In genomic region chr3:53561813-53562212, GRCm38 (mm10) we compare ENCODE assay signal across 16 mouse cellular contexts.
A peak's percentile ranks its signal among the peaks of the same experiment; 100 is the strongest.
DNase-seq lines count a peak whose midpoint lies in the region; ATAC-seq and TF ChIP-seq lines count a peak whose summit lies in the region.
"Had no signal": no experiment of that assay in that cellular context is flagged by ENCODE, and none has a peak within 500 bp of the region (broad histone marks: within the 10 kb centered on the region; RNA-seq: fewer than 3 reads in every experiment).

No protein-coding gene starts in this region.

- TF ChIP-seq CTCF in hindbrain, postnatal 0 days (IDR thresholded peaks at IDR 0.05; ENCODE audit: low read depth), result no peak

- no peaks in the 10 kb centered on the region for H3K9me3 ChIP-seq in hindbrain, embryonic 10.5 days
- H3K9me3 ChIP-seq in hindbrain, postnatal 0 days (ENCODE audit: low read length), result no peaks in the 10 kb centered on the region
- H3K9me3 ChIP-seq: embryonic facial prominence, embryonic 12.5 days; limb, embryonic 15.5 days had no signal

- no peaks in the 10 kb centered on the region for H3K36me3 ChIP-seq in hindbrain, embryonic 10.5 days
- no peaks in the 10 kb centered on the region for H3K36me3 ChIP-seq in hindbrain, postnatal 0 days (ENCODE audit: insufficient read depth, low read length)
- H3K36me3 ChIP-seq: embryonic facial prominence, embryonic 12.5 days; limb, embryonic 15.5 days had no signal

- H3K4me1 ChIP-seq in hindbrain, embryonic 10.5 days (replicated peaks), result peaks cover 57% of the 10 kb centered on the region
- H3K4me1 ChIP-seq in hindbrain, postnatal 0 days (ENCODE audit: insufficient read depth, low read length), result no peaks in the 10 kb centered on the region

- peak overlapping the region; percentile 9; the same call in 1 of the 2 replicates for H3K4me3 ChIP-seq in hindbrain, embryonic 10.5 days
- H3K4me3 ChIP-seq in hindbrain, postnatal 0 days (ENCODE audit: low read length), result no peak overlapping the region
- H3K4me3 ChIP-seq: embryonic facial prominence, embryonic 12.5 days; limb, embryonic 15.5 days had no signal

- no peak for ATAC-seq in hindbrain, postnatal 0 days
- peak; percentile 80 for ATAC-seq in megakaryocyte progenitor cell, adult 5-6 weeks (replicated peaks; ENCODE audit: poor library complexity)

- peak; percentile 79 for DNase-seq in hindbrain, embryonic 10.5 days (ENCODE audit: low spot score)
- no peak for DNase-seq in hindbrain, postnatal 0 days (ENCODE audit: low spot score)
- peak; percentile 54 for DNase-seq in ES-CJ7 (ENCODE audit: low read depth, low spot score)
- DNase-seq in embryo, embryonic 10.5 days (ENCODE audit: low spot score), result peak; percentile 81
- DNase-seq in adrenal gland, postnatal 14 days, result no peak
- DNase-seq in thymus, postnatal 36 days, result no peak
- DNase-seq: cerebellum, adult 8-10 months; heart, adult 18-20 months; heart, postnatal 14 days; kidney, adult 8-10 months; lung, postnatal 14 days; spleen, adult 18-20 months; thymus, adult 2 months had no signal

- H3K27ac ChIP-seq in hindbrain, embryonic 10.5 days, result peak overlapping the region; percentile 82
- H3K27ac ChIP-seq in hindbrain, postnatal 0 days, result no peak overlapping the region
- H3K27ac ChIP-seq: embryonic facial prominence, embryonic 12.5 days; limb, embryonic 15.5 days had no signal

- H3K9ac ChIP-seq in hindbrain, postnatal 0 days (replicated peaks; ENCODE audit: low read length), result no peak overlapping the region
- H3K9ac ChIP-seq: embryonic facial prominence, embryonic 12.5 days; limb, embryonic 15.5 days had no signal

- no peak overlapping the region for H3K4me2 ChIP-seq in hindbrain, postnatal 0 days (ENCODE audit: low read depth, low read length)
- H3K4me2 ChIP-seq: embryonic facial prominence, embryonic 12.5 days; limb, embryonic 15.5 days had no signal

- peaks cover 26% of the 10 kb centered on the region for H3K27me3 ChIP-seq in hindbrain, embryonic 10.5 days (ENCODE audit: insufficient read depth, poor library complexity, severe bottlenecking)
- no peaks in the 10 kb centered on the region for H3K27me3 ChIP-seq in hindbrain, postnatal 0 days (ENCODE audit: insufficient read depth, low read length)
- H3K27me3 ChIP-seq: embryonic facial prominence, embryonic 12.5 days; limb, embryonic 15.5 days had no signal

- WGBS in hindbrain, embryonic 10.5 days, result 32% methylated on average over 7 of the region's 7 CpGs
- WGBS in hindbrain, postnatal 0 days, result 49% methylated on average over 7 of the region's 7 CpGs

Comparison
In these comparisons a context has a peak if more than half of its experiments do, and no peak if none do; other contexts are left out.
1. DNase-seq: peak in hindbrain, embryonic 10.5 days (single experiment), ES-CJ7 (single experiment) and embryo, embryonic 10.5 days (single experiment); none in hindbrain, postnatal 0 days (single experiment), adrenal gland, postnatal 14 days (single experiment) and thymus, postnatal 36 days (0 of 2).